Mouse (Mus musculus): ENCODE data around the gene Map3k19.

Map3k19 gene

GRCm38 (mm10) chr1:127796752-127797151 is 58.1 kb downstream of the Map3k19 start:
- DNase-seq (ENCODE audit: low spot score in 2 of 2), result no peak

GRCm38 (mm10) chr1:127796341-127796740 is 58.5 kb downstream of the Map3k19 start:
- no peak for DNase-seq (ENCODE audit: low spot score in 2 of 2)

- DNase-seq (ENCODE audit: low spot score in 2 of 2), result no peak
These were observed 59.6 kb downstream of the Map3k19 start for GRCm38 (mm10) chr1:127795087-127795769.

DNA sequence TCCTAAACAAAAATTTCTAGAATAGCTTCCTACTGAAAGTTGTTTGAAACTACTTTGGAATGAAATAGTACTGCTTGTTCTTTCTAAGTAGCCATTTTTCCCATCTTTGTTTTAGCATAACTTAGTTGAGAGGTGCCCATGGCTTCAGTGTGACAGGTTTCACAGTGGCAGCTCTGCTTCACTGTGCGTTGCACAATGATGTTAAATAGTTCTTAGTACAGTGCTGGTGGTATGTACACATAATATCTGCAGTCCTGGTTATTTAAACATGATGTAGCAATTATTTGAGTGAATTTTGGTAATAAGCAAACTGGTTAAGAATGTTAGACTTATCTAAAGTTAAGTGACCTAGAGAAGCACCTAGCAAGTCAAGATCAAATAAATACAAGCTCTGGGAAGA is 61.4 kb downstream of the Map3k19 start:
- no peak for DNase-seq (ENCODE audit: low spot score in 2 of 2)

- DNase-seq (ENCODE audit: low spot score in 2 of 2), result no peak
These were observed 65.9 kb downstream of the Map3k19 start for GRCm38 (mm10) chr1:127788943-127789342.

DNA sequence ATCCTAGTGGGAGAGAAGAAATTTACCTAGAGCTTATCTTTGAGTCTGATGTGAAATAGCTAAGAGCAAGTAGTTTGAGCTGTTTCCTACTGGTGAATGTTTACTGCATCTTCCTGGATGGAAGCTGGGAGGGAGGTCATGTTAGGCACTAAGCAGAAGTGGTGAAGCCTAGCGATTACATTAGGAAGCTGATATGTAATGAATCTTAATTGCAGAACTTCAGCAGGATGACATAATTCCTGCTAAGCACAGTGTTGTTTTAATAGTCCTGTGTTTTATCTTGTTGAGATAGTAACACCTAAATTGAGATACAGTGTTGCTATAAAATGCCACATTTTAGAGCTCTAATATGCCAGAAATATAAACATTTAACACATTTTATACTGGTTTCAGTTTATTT is 68.9 kb downstream of the Map3k19 start:
- no peak for DNase-seq (ENCODE audit: low spot score in 2 of 2)

DNA sequence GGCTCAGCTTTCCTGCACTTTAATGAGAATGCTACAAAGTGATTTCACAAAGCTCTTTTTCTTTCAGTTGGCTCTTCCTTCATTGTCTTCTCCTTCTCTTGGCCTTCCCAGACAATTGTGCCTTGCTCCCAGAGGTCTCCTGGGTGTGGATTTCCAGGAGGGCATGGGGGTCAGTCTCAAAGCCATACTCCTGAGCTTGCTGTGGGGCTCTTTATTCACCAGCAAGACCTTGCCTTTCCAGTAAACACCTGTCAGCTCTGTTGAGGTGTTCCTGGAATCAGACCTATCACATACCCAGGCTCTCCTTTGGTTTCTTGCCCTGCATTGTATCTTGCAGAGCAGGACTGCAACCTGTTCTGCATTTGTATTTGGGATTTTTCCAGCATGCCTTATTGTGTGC is 71.0 kb downstream of the Map3k19 start:
- no peak for DNase-seq (ENCODE audit: low spot score in 2 of 2)

GRCm38 (mm10) chr1:127780849-127781248 is 74.0 kb downstream of the Map3k19 start:
- DNase-seq (ENCODE audit: low spot score in 2 of 2), result no peak

GRCm38 (mm10) chr1:127780142-127780541 is 74.7 kb downstream of the Map3k19 start:
- no peak for DNase-seq (ENCODE audit: low spot score in 2 of 2)

DNA sequence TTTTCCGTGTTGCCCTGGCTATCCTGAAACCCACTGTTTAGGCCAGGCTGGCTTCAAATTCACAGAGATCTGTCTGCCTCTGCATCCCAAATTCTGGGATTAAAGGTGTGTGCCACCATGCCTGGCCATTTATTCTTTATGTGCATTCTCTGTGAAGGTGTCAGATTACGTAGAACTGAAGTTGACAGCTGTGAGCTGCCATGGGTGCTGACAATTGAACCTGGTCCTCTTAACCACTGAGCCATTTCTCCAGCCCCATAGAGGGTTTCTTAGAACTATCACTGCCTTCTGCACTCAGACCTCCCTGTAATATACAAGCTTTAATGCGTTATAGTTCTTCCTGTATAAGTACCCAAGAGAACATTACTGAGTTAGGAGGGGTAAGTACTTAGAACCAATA is 76.2 kb downstream of the Map3k19 start:
- no peak for DNase-seq (ENCODE audit: low spot score in 2 of 2)

DNA sequence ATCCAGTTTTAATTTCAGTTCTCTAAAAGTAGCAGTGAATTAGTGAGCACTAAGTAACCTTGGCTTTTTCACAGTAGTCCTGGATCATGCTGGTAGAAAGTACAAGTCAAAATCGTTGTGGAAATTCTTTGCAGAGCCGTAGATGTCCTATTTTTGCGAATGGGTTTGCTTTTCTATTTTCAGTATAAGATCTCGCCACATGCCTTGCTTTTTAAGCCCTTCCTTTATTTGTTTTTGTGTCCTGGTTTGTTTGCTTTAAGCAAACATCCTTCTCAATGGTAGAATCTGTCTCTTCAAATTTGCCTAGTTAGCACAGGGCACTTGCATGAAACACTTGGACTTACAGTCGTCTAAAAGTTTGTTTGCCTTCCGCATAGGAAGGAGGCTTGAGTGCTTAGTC is 78.6 kb downstream of the Map3k19 start:
- no peak for DNase-seq (ENCODE audit: low spot score in 2 of 2)

DNA sequence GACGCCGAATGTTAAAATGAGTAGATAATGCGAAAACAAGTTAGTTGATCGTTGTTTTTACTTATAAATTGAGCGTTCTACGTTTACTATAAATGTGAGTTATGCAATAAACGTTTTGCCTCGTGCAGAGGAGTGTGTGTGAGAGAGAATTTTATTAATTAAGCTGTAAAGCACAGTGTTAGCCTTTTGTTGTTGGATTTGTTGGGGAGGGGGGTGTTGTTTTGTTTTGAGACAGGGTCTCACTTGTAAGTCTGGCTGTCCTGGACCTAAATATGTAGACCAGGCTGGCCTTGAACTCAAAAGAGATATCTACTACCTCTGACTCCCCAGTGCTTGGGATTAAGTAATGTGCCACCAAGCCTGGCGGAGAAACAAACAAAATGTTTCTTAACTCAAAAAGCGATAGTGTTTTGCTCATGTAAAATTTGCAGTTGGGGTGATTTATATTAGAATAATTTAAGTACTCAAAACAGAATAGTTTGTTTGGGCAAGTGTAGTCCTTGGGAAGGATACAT is 79.6 kb downstream of the Map3k19 start:
- no peak for DNase-seq (ENCODE audit: low spot score in 2 of 2)

GRCm38 (mm10) chr1:127774501-127774880 is 80.3 kb downstream of the Map3k19 start:
- DNase-seq (ENCODE audit: low spot score in 2 of 2), result no peak

- DNase-seq (ENCODE audit: low spot score in 2 of 2), result peak; percentile 98 to 99
These were observed 80.9 kb downstream of the Map3k19 start, which contains the start of gene Ccnt2 for GRCm38 (mm10) chr1:127773803-127774500. Ccnt2 (plus strand) TSS chr1:127774164.

DNA sequence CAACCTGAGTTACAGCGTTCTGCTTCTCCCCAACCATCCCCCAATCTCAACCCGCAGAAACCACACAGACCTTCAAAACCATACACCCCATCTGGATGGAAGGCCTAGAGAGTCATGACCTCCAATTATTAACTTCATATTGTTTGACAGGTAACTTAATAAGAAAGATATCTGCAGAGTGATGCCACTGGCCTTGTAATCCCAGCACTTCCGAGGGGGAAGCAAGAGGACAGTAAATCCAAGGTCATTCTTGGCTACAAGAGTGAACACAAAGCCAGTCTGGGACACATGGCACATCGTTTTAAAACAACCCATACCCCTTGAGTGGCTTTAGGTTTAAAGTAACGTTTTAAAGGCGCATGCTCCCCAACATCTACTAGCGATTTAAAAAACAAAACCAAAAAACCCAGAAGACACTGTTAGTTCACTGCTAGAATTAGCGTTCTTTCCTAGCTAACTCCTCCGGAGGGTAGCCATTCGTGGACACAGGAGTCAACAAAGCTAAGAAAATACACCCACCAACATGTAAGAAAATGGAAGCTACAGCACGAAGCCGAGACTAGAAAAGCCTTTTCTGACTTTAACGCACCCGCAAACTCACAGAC is 81.5 kb downstream of the Map3k19 start:
- DNase-seq (ENCODE audit: low spot score in 2 of 2), result no peak

- no peak for DNase-seq (ENCODE audit: low spot score in 2 of 2)
These were observed 88.1 kb downstream of the Map3k19 start for GRCm38 (mm10) chr1:127766741-127767140.

DNA sequence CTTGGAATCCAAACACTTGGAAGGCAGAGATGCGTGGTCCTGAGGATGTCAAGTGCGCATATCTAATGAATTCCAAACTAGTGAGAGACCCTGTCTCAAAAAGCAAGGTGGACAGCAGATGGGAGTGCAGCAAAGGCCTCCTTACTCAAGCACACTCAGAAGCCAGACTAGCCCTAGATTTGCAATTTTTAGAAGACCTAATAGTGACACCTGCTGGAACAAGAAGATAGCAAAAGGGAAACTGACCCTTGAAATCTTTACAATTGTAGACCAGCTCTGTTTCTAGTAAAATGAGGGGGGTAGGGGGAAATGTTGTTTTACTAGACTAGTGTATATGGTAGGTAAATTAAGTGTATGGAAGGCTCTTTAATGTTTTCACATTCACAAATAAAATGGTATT is 89.4 kb downstream of the Map3k19 start:
- DNase-seq (ENCODE audit: low spot score in 2 of 2), result no peak

All from frontal cortex, postnatal 14 days (tissue).